Mouse (Mus musculus) left cerebral cortex, postnatal 36 days (tissue): ENCODE data around the gene Agtpbp1. TPM values are rescaled to one million over a fixed set of nuclear protein-coding genes. Genes with fewer than 3 reads are reported as not detected.
"Not testable (repeated sequence)": the region's sequence is repeated elsewhere in the genome, so short reads cannot be mapped to it uniquely, and the experiment has no call there.

ENCODE experiments used
- DNase-seq, 2 experiments: peaks; one replicate each; pipeline ENCODE4 v3.0.0; 2021 to 2022; ENCODE audit warnings: low spot score in 2 of 2, mixed read lengths in 1 of 2
- intact Hi-C: fragments of 180-260 bp; cut with DNase I; formaldehyde crosslinking; loops from one replicate; pipeline ENCODE4 v1.15.1; 2025
- total RNA-seq, 2 experiments: library from RNA; stranded (reverse); gene quantifications; 2 replicates each; pipeline ENCODE4 v1.2.3; 2021

The Agtpbp1 gene
- total RNA-seq, 2 experiments from 2014 or later = 340 to 342 TPM

- DNase-seq = no peak
- intact Hi-C loops = no loop called here
These were observed 89.2 kb downstream of the Agtpbp1 start for GRCm38 (mm10) chr13:59495839-59496238.

GRCm38 (mm10) chr13:59494619-59495262, 90.3 kb downstream of the Agtpbp1 start:
- no peak for DNase-seq
- intact Hi-C loops = no loop called here

GRCm38 (mm10) chr13:59490726-59491125, 94.3 kb downstream of the Agtpbp1 start:
- intact Hi-C loops = no loop called here
- DNase-seq = no peak

GRCm38 (mm10) chr13:59489143-59489542, 95.9 kb downstream of the Agtpbp1 start:
- intact Hi-C loops = loop anchor here (5.0 kb wide), 1 partner anchor 852 kb away; no protein-coding TSS in a partner anchor
- no peak for DNase-seq

- intact Hi-C loops = loop anchor here (5.0 kb wide), 1 partner anchor 850 kb away; no protein-coding TSS in a partner anchor
- DNase-seq = no peak
These were observed 97.7 kb downstream of the Agtpbp1 start for GRCm38 (mm10) chr13:59487287-59487686.

- DNase-seq = no peak
- intact Hi-C loops = loop anchor here (5.0 kb wide), 1 partner anchor 849 kb away; no protein-coding TSS in a partner anchor
These were observed 98.8 kb downstream of the Agtpbp1 start for GRCm38 (mm10) chr13:59486243-59486642.

GRCm38 (mm10) chr13:59485456-59485855, 99.6 kb downstream of the Agtpbp1 start:
- no peak for DNase-seq
- intact Hi-C loops = loop anchor here (5.0 kb wide), 1 partner anchor 848 kb away; no protein-coding TSS in a partner anchor

- intact Hi-C loops = no loop called here
- no peak for DNase-seq
These were observed 103.6 kb downstream of the Agtpbp1 start for GRCm38 (mm10) chr13:59481484-59481855.

GRCm38 (mm10) chr13:59480599-59481483, 104.2 kb downstream of the Agtpbp1 start:
- intact Hi-C loops = no loop called here
- no peak for DNase-seq

GRCm38 (mm10) chr13:59477928-59478327, 107.1 kb downstream of the Agtpbp1 start:
- DNase-seq, intact Hi-C loops: not testable (repeated sequence)

GRCm38 (mm10) chr13:59477451-59477850, 107.6 kb downstream of the Agtpbp1 start:
- intact Hi-C loops = no loop called here
- DNase-seq = no peak

- intact Hi-C loops = no loop called here
These were observed 110.1 kb downstream of the Agtpbp1 start for GRCm38 (mm10) chr13:59474973-59475372.

GRCm38 (mm10) chr13:59473341-59473740, 111.7 kb downstream of the Agtpbp1 start:
- no peak for DNase-seq
- intact Hi-C loops = no loop called here

More at GRCm38 (mm10) chr13:59474973-59475372, 110.1 kb downstream of the Agtpbp1 start:
- DNase-seq = no peak

- no peak for DNase-seq
- intact Hi-C loops = no loop called here
These were observed 112.8 kb downstream of the Agtpbp1 start for GRCm38 (mm10) chr13:59472222-59472621.

GRCm38 (mm10) chr13:59469701-59470100, 115.3 kb downstream of the Agtpbp1 start:
- intact Hi-C loops = no loop called here
- DNase-seq = no peak

GRCm38 (mm10) chr13:59468181-59468802, 116.7 kb downstream of the Agtpbp1 start:
- intact Hi-C loops = no loop called here
- DNase-seq = no peak

GRCm38 (mm10) chr13:59467591-59467990, 117.4 kb downstream of the Agtpbp1 start:
- intact Hi-C loops = no loop called here
- DNase-seq = peak; percentile 60 to 64

- no peak for DNase-seq
- intact Hi-C loops = no loop called here
These were observed 124.1 kb downstream of the Agtpbp1 start for GRCm38 (mm10) chr13:59460958-59461357.

GRCm38 (mm10) chr13:59456203-59456602, 128.8 kb downstream of the Agtpbp1 start:
- no peak for DNase-seq
- intact Hi-C loops = no loop called here
